Mouse (Mus musculus) cerebellum, adult (tissue): ENCODE data around the gene Shmt2.
A peak's percentile ranks its signal among the peaks of the same experiment; 100 is the strongest.

ENCODE experiments used
- ATAC-seq: cut with Nextera tagmentation; 2 replicates; pipeline ENCODE4 v1.9.2; 2017; ENCODE audit warnings: mild to moderate bottlenecking, moderate library complexity, mixed read lengths; ENCODE audit not compliant: insufficient number of reproducible peaks, low FRiP score, low TSS enrichment

The Shmt2 gene

GRCm38 (mm10) chr10:127522088-127522581 lies at the start of gene Shmt2:
TSS of gene Shmt2 (minus strand) at chr10:127522444.
- peak; percentile 40; the same call in 1 of the 2 replicates for ATAC-seq

GRCm38 (mm10) chr10:127570937-127571641 lies 48.8 kb upstream of the Shmt2 start:
- ATAC-seq: no peak

GRCm38 (mm10) chr10:127570384-127570783 lies 48.1 kb upstream of the Shmt2 start:
- no peak for ATAC-seq

- ATAC-seq: no peak
Measured at GRCm38 (mm10) chr10:127569450-127569849, 47.2 kb upstream of the Shmt2 start.

GRCm38 (mm10) chr10:127566553-127567326 lies 44.5 kb upstream of the Shmt2 start:
- ATAC-seq: 0 out of 2 replicates have a peak, but pooled peaks have one; percentile 49

- no peak for ATAC-seq
Measured at GRCm38 (mm10) chr10:127564301-127564700, 42.1 kb upstream of the Shmt2 start.

- no peak for ATAC-seq
Measured at GRCm38 (mm10) chr10:127563840-127564239, 41.6 kb upstream of the Shmt2 start.

- ATAC-seq: no peak
Measured at GRCm38 (mm10) chr10:127561145-127561544, 38.9 kb upstream of the Shmt2 start.

GRCm38 (mm10) chr10:127557397-127557796 lies 35.2 kb upstream of the Shmt2 start:
- ATAC-seq: no peak

GRCm38 (mm10) chr10:127555703-127556102 lies 33.5 kb upstream of the Shmt2 start:
- no peak for ATAC-seq

- ATAC-seq: no peak
Measured at GRCm38 (mm10) chr10:127549892-127550291, 27.6 kb upstream of the Shmt2 start.

- ATAC-seq: no peak
Measured at GRCm38 (mm10) chr10:127548236-127548635, 26.0 kb upstream of the Shmt2 start.

- ATAC-seq: no peak
Measured at GRCm38 (mm10) chr10:127546505-127546904, 24.3 kb upstream of the Shmt2 start.

- no peak for ATAC-seq
Measured at GRCm38 (mm10) chr10:127544375-127544774, 22.1 kb upstream of the Shmt2 start.

- ATAC-seq: no peak
Measured at GRCm38 (mm10) chr10:127543916-127544315, 21.7 kb upstream of the Shmt2 start.

GRCm38 (mm10) chr10:127542720-127543119 lies 20.5 kb upstream of the Shmt2 start:
- ATAC-seq: no peak

GRCm38 (mm10) chr10:127542084-127542483 lies 19.8 kb upstream of the Shmt2 start:
- ATAC-seq: no peak

GRCm38 (mm10) chr10:127541510-127541909 lies 19.3 kb upstream of the Shmt2 start:
- no peak for ATAC-seq

GRCm38 (mm10) chr10:127537854-127538583 lies 15.8 kb upstream of the Shmt2 start:
- peak; percentile 41; the same call in 1 of the 2 replicates for ATAC-seq

GRCm38 (mm10) chr10:127536586-127537314 lies 14.5 kb upstream of the Shmt2 start:
- ATAC-seq: no peak
